Mouse (Mus musculus) kidney, adult 2 months (tissue): ENCODE measurements around the gene Enpp3. TPM values are rescaled to one million over a fixed set of nuclear protein-coding genes. Genes with fewer than 3 reads are reported as not detected.

Experiments used
- DNase-seq: peaks from one replicate; pipeline ENCODE4 v3.0.0; 2021
- H3K27ac ChIP-seq: fragments of 200-500 bp; 2 replicates; pipeline ENCODE4 v1.5.1; 2012; ENCODE audit warnings: low read depth, low read length, control low read depth, inconsistent platforms; ENCODE audit not compliant: insufficient read depth
- H3K27me3 ChIP-seq: fragments of 200-500 bp; replicated peaks from 2 replicates; pipeline ENCODE4 v1.6.1; 2012; ENCODE audit warnings: mild to moderate bottlenecking, moderate library complexity, low read length, inconsistent platforms; ENCODE audit not compliant: control insufficient read depth, insufficient read depth
- H3K36me3 ChIP-seq: fragments of 200-500 bp; 2 replicates; pipeline ENCODE4 v1.6.1; 2012; ENCODE audit warnings: mild to moderate bottlenecking, moderate library complexity, low read length, inconsistent platforms; ENCODE audit not compliant: control insufficient read depth, insufficient read depth
- H3K4me1 ChIP-seq: fragments of 200-500 bp; 2 replicates; pipeline ENCODE4 v1.6.1; 2011; ENCODE audit warnings: low read length; ENCODE audit not compliant: control insufficient read depth, insufficient read depth
- H3K4me3 ChIP-seq: fragments of 200-500 bp; 2 replicates; pipeline ENCODE4 v1.5.1; 2011; ENCODE audit warnings: mild to moderate bottlenecking, low read depth, low read length, control low read depth; ENCODE audit not compliant: insufficient read depth
- CTCF ChIP-seq: fragments of 200-500 bp; conservative IDR thresholded peaks from 2 replicates; pipeline ENCODE4 v1.5.1; 2011; ENCODE audit warnings: low read depth, mild to moderate bottlenecking, control low read depth, low read length, moderate library complexity, mixed read lengths; ENCODE audit not compliant: insufficient read depth, insufficient read length
- POLR2A ChIP-seq: fragments of 200-500 bp; IDR thresholded peaks from one replicate; pipeline ENCODE4 v1.6.1; 2011; ENCODE audit warnings: low read depth, low read length, control low read depth
- WGBS: fragments of 180-500 bp; shearing (Covaris S2); methylation state at CpG from one replicate; pipeline ENCODE4 v1.1.7; 2018; 5-methylcytosine and 5-hydroxymethylcytosine counted together
- polyA plus RNA-seq: library from polyadenylated mRNA; depleted of rRNA; stranded (reverse); fragments of >200 nt; gene quantifications from 2 replicates; pipeline ENCODE4 v1.2.3, GENCODE M21; 2012; rRNA removed

Gene Enpp3
- 28.5 and 30.1 TPM in 2 replicates for polyA plus RNA-seq

DNA sequence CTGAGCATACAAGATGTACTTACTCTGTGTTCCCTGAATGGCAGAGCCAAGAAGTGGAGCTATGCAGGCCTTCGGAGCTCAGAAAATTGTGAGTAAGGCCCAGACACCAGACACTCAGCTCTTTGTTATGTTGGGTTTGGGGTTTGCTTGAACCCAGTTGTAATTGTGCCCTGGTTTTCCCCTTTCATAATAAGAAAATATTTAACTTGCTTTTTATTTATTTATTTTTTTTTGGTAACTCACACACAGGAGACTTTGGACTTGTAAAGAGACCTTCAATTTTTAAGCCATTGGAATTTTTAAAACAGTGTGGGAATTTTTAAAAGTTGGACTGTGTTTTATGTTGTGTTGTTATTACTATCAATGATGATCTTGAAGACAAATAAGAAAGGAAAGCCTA, at the start of gene Enpp3:
Gene Enpp3, minus strand, starts transcription at position 148 of the 400 bp plus-strand sequence.
- no peaks in the 10 kb centered on the region for H3K27me3 ChIP-seq
- H3K36me3 ChIP-seq: no peaks in the 10 kb centered on the region
- H3K4me3 ChIP-seq: peak within 1 kb of the TSS; percentile 34
- H3K4me1 ChIP-seq: peaks cover 13% of the 10 kb centered on the region; the same call in 1 of the 2 replicates
- WGBS: 62% methylated on average over 1 of the region's 1 CpGs
- TF ChIP-seq POLR2A (no peak), CTCF (no peak)
- H3K27ac ChIP-seq: peak within 1 kb of the TSS; percentile 96
- DNase-seq: peak; percentile 55

DNA sequence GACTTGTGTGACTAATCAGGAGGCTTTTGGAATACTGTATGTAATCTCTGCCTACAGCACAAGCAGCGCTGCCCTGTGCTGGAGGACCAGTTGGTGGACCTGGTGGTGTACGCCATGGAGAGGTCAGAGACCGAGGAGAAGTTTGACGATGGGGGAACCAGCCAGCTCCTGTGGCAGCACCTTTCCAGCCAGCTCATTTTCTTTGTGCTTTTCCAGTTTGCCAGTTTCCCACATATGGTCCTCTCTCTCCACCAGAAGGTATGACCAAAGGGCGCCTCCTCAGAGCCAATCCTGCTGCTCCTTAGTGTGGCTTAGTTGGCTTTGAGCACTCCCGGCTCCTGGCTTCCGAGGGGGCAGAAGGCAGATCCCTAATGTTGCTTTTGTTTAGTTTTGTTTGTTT, 45.7 kb upstream of the Enpp3 start:
- Histone ChIP-seq H3K27me3 (no peaks in the 10 kb centered on the region), H3K4me3 (no peak overlapping the region), H3K27ac (no peak overlapping the region), H3K4me1 (no peaks in the 10 kb centered on the region), H3K36me3 (peaks cover 2% of the 10 kb centered on the region; the same call in 1 of the 2 replicates)
- TF ChIP-seq CTCF (no peak), POLR2A (no peak)
- no peak for DNase-seq
- 96% methylated on average over 7 of the region's 7 CpGs for WGBS

DNA sequence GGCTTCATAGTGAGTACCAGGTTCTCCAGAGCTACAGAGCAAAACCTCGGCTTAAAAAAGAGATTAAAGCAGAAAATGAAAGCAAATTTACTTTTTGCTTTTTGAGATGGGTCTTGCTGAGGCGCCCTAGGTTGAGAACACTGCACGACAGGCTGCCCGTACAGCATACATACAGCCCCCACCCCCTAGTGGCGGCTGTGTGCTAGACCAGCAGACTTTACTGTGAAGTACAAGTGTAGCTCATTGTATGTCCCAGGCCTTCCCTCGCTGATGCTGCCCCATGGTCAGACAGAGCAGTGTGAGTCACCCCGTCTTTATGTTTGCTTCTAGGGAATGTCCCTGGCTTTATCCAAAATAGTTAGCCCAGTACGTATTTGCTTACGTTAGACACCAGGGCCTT, 43.4 kb upstream of the Enpp3 start:
- 86% methylated on average over 9 of the region's 9 CpGs for WGBS
- H3K27ac ChIP-seq: no peak overlapping the region
- no peak for TF ChIP-seq POLR2A
- 0 out of 2 replicates have a peak, but pooled peaks have one; percentile 17 for TF ChIP-seq CTCF
- no peaks in the 10 kb centered on the region for H3K27me3 ChIP-seq
- no peak overlapping the region for H3K4me3 ChIP-seq
- peaks cover 6% of the 10 kb centered on the region; the same call in 1 of the 2 replicates for H3K36me3 ChIP-seq
- no peaks in the 10 kb centered on the region for H3K4me1 ChIP-seq
- no peak for DNase-seq

DNA sequence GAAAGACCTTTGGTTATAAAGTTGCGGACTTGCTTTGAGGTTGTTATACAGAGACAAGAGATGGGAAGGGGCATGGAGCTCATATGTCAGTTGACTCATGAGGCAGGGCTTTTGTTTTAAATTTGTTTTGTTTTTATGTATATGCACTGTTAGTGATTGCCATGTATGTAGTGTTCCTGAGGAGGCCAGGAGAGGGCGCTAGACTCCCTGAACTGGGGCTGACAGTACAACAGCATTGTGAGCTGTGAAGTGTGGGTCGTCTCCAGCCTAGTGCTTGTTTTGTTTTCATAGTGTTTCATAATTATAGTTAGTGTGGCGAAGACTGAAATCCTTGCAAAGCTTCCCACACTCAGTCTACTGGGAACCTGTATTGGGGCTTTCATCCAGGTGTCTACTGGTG, 31.0 kb upstream of the Enpp3 start:
- TF ChIP-seq CTCF (peak; percentile 32), POLR2A (no peak)
- no peaks in the 10 kb centered on the region for H3K4me1 ChIP-seq
- WGBS: 85% methylated on average over 4 of the region's 4 CpGs

DNA sequence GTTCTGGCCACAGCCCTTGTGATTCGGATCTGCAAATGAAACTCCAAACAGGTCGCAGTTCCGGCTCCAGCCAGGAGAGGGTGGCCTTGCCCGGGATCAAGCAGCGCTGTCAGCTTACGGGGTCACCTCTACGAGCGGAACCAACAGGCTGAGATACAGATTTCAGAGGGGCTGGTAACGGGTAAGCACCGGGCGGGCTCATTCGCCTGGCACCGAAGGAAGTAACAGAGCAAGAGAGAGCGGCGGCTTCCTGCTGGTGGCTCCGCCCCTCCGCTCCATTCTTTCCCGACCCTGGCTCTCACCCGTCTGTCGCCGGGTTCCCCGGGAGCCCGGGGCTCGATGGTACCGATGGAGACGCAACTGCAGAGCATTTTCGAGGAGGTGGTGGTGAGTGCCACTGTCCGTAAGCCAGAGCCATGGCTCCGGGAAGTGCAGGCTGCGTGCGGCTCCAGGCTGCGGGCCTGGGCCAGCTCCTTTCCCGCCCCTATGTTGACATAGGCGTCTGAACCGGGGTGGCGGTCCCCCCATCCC, 27.2 kb upstream of the Enpp3 start, which contains the start of gene Med23:
Gene Med23, plus strand, starts transcription at position 227 of the 531 bp plus-strand sequence.
- no peaks in the 10 kb centered on the region for H3K4me1 ChIP-seq
- peak; percentile 99 for DNase-seq
- no peak for TF ChIP-seq POLR2A
- TF ChIP-seq CTCF: peak; percentile 91
- H3K36me3 ChIP-seq: no peaks in the 10 kb centered on the region
- peak within 1 kb of the TSS; percentile 82 for H3K4me3 ChIP-seq
- H3K27ac ChIP-seq: no peak within 1 kb of the TSS; the same call in 1 of the 2 replicates
- H3K27me3 ChIP-seq: no peaks in the 10 kb centered on the region
- WGBS: under 1% methylated on average over 35 of the region's 36 CpGs

More for the DNA sequence above, 31.0 kb upstream of the Enpp3 start:
- Histone ChIP-seq H3K36me3 (no peaks in the 10 kb centered on the region; the same call in none of the 2 replicates), H3K4me3 (no peak overlapping the region), H3K27ac (no peak overlapping the region), H3K27me3 (no peaks in the 10 kb centered on the region)
- no peak for DNase-seq

DNA sequence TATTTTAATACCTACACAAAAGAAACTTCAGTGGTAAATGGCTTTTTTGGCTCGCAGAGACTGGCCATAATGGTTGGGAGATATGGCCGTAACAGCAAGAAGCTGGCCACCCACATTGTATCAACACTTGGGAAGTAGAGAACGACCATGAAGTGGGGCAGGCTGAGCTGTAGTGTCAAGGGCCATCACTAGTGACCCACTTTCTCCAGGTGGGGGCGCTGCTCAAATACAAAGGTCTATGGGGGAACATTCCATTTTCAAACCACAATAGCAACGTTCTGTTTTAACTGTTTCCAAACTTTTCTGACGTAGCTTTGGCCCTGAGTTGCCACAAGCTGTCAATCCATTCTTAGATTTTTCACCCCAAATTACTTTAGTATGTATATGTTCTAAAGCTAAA, 21.8 kb upstream of the Enpp3 start:
- 76% methylated on average over 6 of the region's 6 CpGs for WGBS
- H3K4me3 ChIP-seq: no peak overlapping the region
- no peak overlapping the region for H3K27ac ChIP-seq
- no peaks in the 10 kb centered on the region for H3K27me3 ChIP-seq
- no peaks in the 10 kb centered on the region for H3K4me1 ChIP-seq
- 0 out of 2 replicates have a peak, but pooled peaks have one; percentile 8 for TF ChIP-seq CTCF
- TF ChIP-seq POLR2A: no peak
- no peak for DNase-seq
- no peaks in the 10 kb centered on the region for H3K36me3 ChIP-seq

DNA sequence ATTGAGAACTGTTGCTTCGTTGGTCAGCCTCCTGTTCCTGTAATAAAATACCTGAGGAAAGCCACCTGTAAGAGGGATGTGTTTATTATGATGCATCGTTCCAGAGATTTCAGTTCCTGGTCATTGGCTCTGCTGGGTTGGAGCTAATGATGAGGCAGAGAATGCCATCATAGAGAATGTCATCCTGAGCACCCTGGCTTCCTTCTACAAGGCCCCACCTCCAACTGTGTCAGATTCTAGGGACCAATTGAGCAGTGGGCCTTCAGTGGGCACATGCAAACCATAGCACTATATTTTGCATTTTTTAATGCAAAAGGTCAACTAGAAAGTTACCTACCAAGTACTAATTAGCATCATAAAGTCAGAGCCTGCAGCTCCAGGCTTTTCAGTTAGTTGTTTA, 20.5 kb upstream of the Enpp3 start:
- no peaks in the 10 kb centered on the region for H3K27me3 ChIP-seq
- 41% methylated on average over 2 of the region's 2 CpGs for WGBS
- H3K4me3 ChIP-seq: no peak overlapping the region
- no peak overlapping the region for H3K27ac ChIP-seq
- DNase-seq: no peak
- no peaks in the 10 kb centered on the region for H3K4me1 ChIP-seq
- no peaks in the 10 kb centered on the region for H3K36me3 ChIP-seq
- TF ChIP-seq POLR2A (no peak), CTCF (no peak)

DNA sequence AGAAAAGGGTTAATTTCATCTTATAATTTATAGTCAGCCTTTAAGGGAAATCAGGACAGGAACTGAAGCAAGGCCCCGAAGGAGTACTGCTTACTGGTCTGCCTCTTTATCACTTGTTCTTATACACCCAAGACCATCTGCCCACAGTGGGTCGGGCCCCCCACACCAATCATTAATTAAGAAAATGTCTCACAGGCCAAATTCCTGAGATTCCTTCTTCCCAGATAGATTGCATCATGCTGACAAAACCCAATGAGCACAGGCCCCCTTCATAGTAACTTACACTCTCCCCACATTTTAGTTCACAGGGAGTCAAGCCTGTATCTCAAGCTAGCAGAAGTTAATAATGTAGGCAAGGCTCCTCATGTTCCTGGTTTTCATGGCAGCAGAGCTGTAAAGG, 625 bp downstream of the Enpp3 start:
- TF ChIP-seq CTCF (no peak), POLR2A (no peak)
- peak; percentile 64 for DNase-seq
- peak overlapping the region; percentile 34 for H3K4me3 ChIP-seq
- peak overlapping the region; percentile 96 for H3K27ac ChIP-seq
- no peaks in the 10 kb centered on the region for H3K27me3 ChIP-seq
- 19% methylated on average over 2 of the region's 2 CpGs for WGBS
- H3K4me1 ChIP-seq: peaks cover 13% of the 10 kb centered on the region; the same call in 1 of the 2 replicates
- no peaks in the 10 kb centered on the region for H3K36me3 ChIP-seq
